In genomic region chr9:110408099-110408773, GRCm38 (mm10) we compare ENCODE assay signal across 8 mouse cellular contexts. TPM values are rescaled to one million over a fixed set of nuclear protein-coding genes. Genes with fewer than 3 reads are reported as not detected.
DNase-seq lines count a peak whose midpoint lies in the region; ATAC-seq lines count a peak whose summit lies in the region.

Ptpn23 (minus strand) TSS chr9:110408213.

- H3K9ac ChIP-seq in heart, embryonic 13.5 days = peak within 1 kb of the TSS; percentile 95
- H3K9ac ChIP-seq in liver, embryonic 12.5 days = peak within 1 kb of the TSS; percentile 82
- H3K9ac ChIP-seq in stomach, embryonic 15.5 days = peak within 1 kb of the TSS; percentile 84

- H3K9me3 ChIP-seq in heart, embryonic 13.5 days = no peaks in the 10 kb centered on the region
- H3K9me3 ChIP-seq in liver, embryonic 12.5 days (replicated peaks) = no peaks in the 10 kb centered on the region
- no peaks in the 10 kb centered on the region for H3K9me3 ChIP-seq in stomach, embryonic 15.5 days

- no peaks in the 10 kb centered on the region for H3K27me3 ChIP-seq in heart, embryonic 13.5 days (replicated peaks)
- no peaks in the 10 kb centered on the region for H3K27me3 ChIP-seq in liver, embryonic 12.5 days (replicated peaks)
- no peaks in the 10 kb centered on the region for H3K27me3 ChIP-seq in stomach, embryonic 15.5 days (replicated peaks)

- peak; percentile 89 for ATAC-seq in heart, embryonic 13.5 days (ENCODE audit: extremely low read depth, insufficient number of reproducible peaks, low FRiP score, low TSS enrichment)
- peak; percentile 96 for ATAC-seq in liver, embryonic 12.5 days
- ATAC-seq in stomach, embryonic 15.5 days (ENCODE audit: insufficient read depth, low FRiP score, low read depth) = peak; percentile 95

- H3K4me1 ChIP-seq in brown adipose tissue, adult 24 weeks (ENCODE audit: control insufficient read depth, insufficient read depth, insufficient read length, low read length) = peaks cover 3% of the 10 kb centered on the region; the same call in 1 of the 2 replicates
- peaks cover 21% of the 10 kb centered on the region for H3K4me1 ChIP-seq in heart, embryonic 13.5 days
- H3K4me1 ChIP-seq in liver, embryonic 12.5 days = peaks cover 19% of the 10 kb centered on the region
- peaks cover 8% of the 10 kb centered on the region for H3K4me1 ChIP-seq in stomach, embryonic 15.5 days

- H3K27ac ChIP-seq in brown adipose tissue, adult 24 weeks (replicated peaks; ENCODE audit: low read depth, low read length) = peak within 1 kb of the TSS; percentile 69
- H3K27ac ChIP-seq in heart, embryonic 13.5 days (replicated peaks) = peak within 1 kb of the TSS; percentile 89
- H3K27ac ChIP-seq in liver, embryonic 12.5 days = peak within 1 kb of the TSS; percentile 72
- peak within 1 kb of the TSS; percentile 86 for H3K27ac ChIP-seq in stomach, embryonic 15.5 days

- WGBS in heart, embryonic 13.5 days = under 1% methylated on average over 39 of the region's 39 CpGs
- WGBS in liver, embryonic 12.5 days (ENCODE audit: insufficient replicate concordance) = under 1% methylated on average over 39 of the region's 39 CpGs
- WGBS in stomach, embryonic 15.5 days = 1% methylated on average over 39 of the region's 39 CpGs

- peaks cover 17% of the 10 kb centered on the region for H3K36me3 ChIP-seq in heart, embryonic 13.5 days
- H3K36me3 ChIP-seq in liver, embryonic 12.5 days = peaks cover 12% of the 10 kb centered on the region
- H3K36me3 ChIP-seq in stomach, embryonic 15.5 days = no peaks in the 10 kb centered on the region

- H3K4me3 ChIP-seq in brown adipose tissue, adult 24 weeks (ENCODE audit: insufficient read depth, low read depth, low read length) = peak within 1 kb of the TSS; percentile 88
- peak within 1 kb of the TSS; percentile 87 for H3K4me3 ChIP-seq in heart, embryonic 13.5 days
- peak within 1 kb of the TSS; percentile 89 for H3K4me3 ChIP-seq in liver, embryonic 12.5 days
- H3K4me3 ChIP-seq in stomach, embryonic 15.5 days (replicated peaks) = peak within 1 kb of the TSS; percentile 96

- peak; percentile 97 for DNase-seq in CD4-positive, CD25-positive, alpha-beta regulatory T cell, adult 2 months (ENCODE audit: low read depth, low spot score)
- DNase-seq in fat pad, adult 2 months (ENCODE audit: extremely low read depth, low read depth, low spot score) = peak; percentile 42
- DNase-seq in kidney, postnatal 10 days = peak; percentile 98
- DNase-seq in natural killer cell, adult 2 months (ENCODE audit: low spot score in 2 of 2) = peak; percentile 95 to 96

- H3K4me2 ChIP-seq in heart, embryonic 13.5 days = peak within 1 kb of the TSS; percentile 92
- peak within 1 kb of the TSS; percentile 95 for H3K4me2 ChIP-seq in liver, embryonic 12.5 days
- H3K4me2 ChIP-seq in stomach, embryonic 15.5 days = peak within 1 kb of the TSS; percentile 75

RNA-seq across cellular contexts. Expression of gene Ptpn23, which starts in this region (rescaled TPM):
- 5.9 and 7.8 TPM in 2 replicates for polyA plus RNA-seq in brown adipose tissue, adult 24 weeks (2012; ENCODE audit: insufficient read depth, insufficient read length, missing spikeins)
- polyA plus RNA-seq in heart, embryonic 13.5 days (2015; fragmentation: Nextera tagmentation; extraction: Ambion mirVana) = 13.1 and 15.4 TPM in 2 replicates
- 5.9 and 7.4 TPM in 2 replicates for polyA plus RNA-seq in liver, embryonic 12.5 days (2016; fragmentation: Nextera tagmentation; extraction: Ambion mirVana)
- polyA plus RNA-seq in stomach, embryonic 15.5 days (2015; fragmentation: Nextera tagmentation; extraction: Ambion mirVana) = 16.4 and 17.2 TPM in 2 replicates

Comparison
In these comparisons a context has a peak if more than half of its experiments do, and no peak if none do; other contexts are left out.
1. Peak in every context shown above with its lines: DNase-seq, ATAC-seq, H3K4me3 ChIP-seq and H3K27ac ChIP-seq.
2. DNase-seq: peak in every context shown above with its lines; median percentile 98 in kidney, postnatal 10 days; 97 in CD4-positive, CD25-positive, alpha-beta regulatory T cell, adult 2 months; 96 in natural killer cell, adult 2 months; 42 in fat pad, adult 2 months.